In the genomic region with DNA sequence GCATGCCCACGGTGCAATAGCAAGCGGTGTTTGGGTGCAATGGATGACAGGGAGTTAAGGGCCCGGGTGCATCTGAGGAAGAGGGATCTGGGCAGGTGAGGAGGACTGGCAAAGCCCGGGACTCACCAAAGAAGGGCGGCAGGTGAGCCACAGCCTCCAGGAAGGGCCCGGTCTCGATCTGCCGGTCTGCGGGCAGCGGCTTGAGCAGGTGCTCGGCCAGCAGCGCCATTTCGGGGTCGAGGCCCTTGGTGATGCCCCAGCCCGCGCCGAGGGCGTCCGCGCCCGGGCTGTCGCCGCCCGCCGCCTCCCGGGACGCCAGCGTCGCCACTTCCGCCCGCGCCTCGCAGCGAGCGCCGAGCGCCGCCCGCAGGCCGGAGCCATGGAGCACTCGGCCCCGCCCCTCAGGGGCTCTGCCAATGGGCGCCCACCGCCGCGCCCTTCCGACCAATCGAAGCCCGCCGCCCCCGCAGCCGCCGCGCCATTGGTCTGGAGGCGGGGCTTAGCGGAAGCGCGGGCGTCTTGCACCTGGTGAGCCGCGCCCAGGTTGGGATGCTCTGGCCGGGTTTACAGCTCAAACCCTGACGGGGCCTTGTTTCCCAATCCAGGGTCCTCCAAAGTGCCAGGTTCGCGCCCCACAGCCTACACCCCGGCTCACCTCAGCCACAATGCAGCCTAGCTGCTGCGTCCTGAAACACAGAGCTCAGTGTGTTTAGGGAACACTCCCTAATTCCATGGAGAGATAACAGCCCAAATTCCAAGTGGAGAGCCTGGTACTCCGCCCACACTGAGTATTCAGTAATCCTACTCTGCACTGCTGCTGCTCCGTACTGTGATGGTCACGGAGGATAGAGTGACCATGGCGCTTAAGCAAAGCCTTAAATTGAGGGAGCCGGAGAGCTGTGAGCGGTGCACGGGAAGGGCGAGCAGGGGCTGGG, we compare ENCODE assay signal across 7 mouse cellular contexts. TPM values are rescaled to one million over a fixed set of nuclear protein-coding genes. Genes with fewer than 3 reads are reported as not detected.
DNase-seq lines count a peak whose midpoint lies in the region; ATAC-seq lines count a peak whose summit lies in the region.

A gene (minus strand): TSS at position 352 of the 935 bp plus-strand sequence.

- H3K4me1 ChIP-seq in embryonic facial prominence, embryonic 11.5 days (ENCODE audit: control insufficient read depth, insufficient read depth, low read length), result peaks cover 3% of the 10 kb centered on the region; the same call in 1 of the 2 replicates
- peaks cover 9% of the 10 kb centered on the region for H3K4me1 ChIP-seq in limb, embryonic 11.5 days (ENCODE audit: control insufficient read depth, insufficient read depth, low read length)
- H3K4me1 ChIP-seq in midbrain, embryonic 14.5 days (ENCODE audit: control insufficient read depth, insufficient read depth, low read length), result peaks cover 13% of the 10 kb centered on the region

- H3K9ac ChIP-seq in embryonic facial prominence, embryonic 11.5 days (replicated peaks; ENCODE audit: low read length), result peak within 1 kb of the TSS; percentile 76
- H3K9ac ChIP-seq in limb, embryonic 11.5 days (ENCODE audit: low read length), result peak within 1 kb of the TSS; percentile 78
- peak within 1 kb of the TSS; percentile 87 for H3K9ac ChIP-seq in midbrain, embryonic 14.5 days (replicated peaks; ENCODE audit: low read length)

- peak within 1 kb of the TSS; percentile 92 for H3K4me2 ChIP-seq in embryonic facial prominence, embryonic 11.5 days (ENCODE audit: low read depth, low read length)
- peak within 1 kb of the TSS; percentile 94 for H3K4me2 ChIP-seq in limb, embryonic 11.5 days (ENCODE audit: low read depth, severe bottlenecking)
- H3K4me2 ChIP-seq in midbrain, embryonic 14.5 days (ENCODE audit: low read length), result peak within 1 kb of the TSS; percentile 85

- H3K27me3 ChIP-seq in embryonic facial prominence, embryonic 11.5 days (ENCODE audit: control insufficient read depth, insufficient read depth, low read length), result no peaks in the 10 kb centered on the region
- no peaks in the 10 kb centered on the region for H3K27me3 ChIP-seq in limb, embryonic 11.5 days (ENCODE audit: control insufficient read depth, insufficient read depth, low read length)
- no peaks in the 10 kb centered on the region for H3K27me3 ChIP-seq in midbrain, embryonic 14.5 days (ENCODE audit: control insufficient read depth, insufficient read depth, low read length)

- H3K9me3 ChIP-seq in embryonic facial prominence, embryonic 11.5 days (replicated peaks; ENCODE audit: control insufficient read depth, low read length), result no peaks in the 10 kb centered on the region
- no peaks in the 10 kb centered on the region for H3K9me3 ChIP-seq in limb, embryonic 11.5 days (ENCODE audit: control insufficient read depth, low read length)
- no peaks in the 10 kb centered on the region for H3K9me3 ChIP-seq in midbrain, embryonic 14.5 days (ENCODE audit: control insufficient read depth, low read length)

- H3K36me3 ChIP-seq in embryonic facial prominence, embryonic 11.5 days (replicated peaks; ENCODE audit: control insufficient read depth, insufficient read depth, low read depth, low read length), result no peaks in the 10 kb centered on the region
- H3K36me3 ChIP-seq in limb, embryonic 11.5 days (ENCODE audit: control insufficient read depth, insufficient read depth, low read length), result no peaks in the 10 kb centered on the region
- H3K36me3 ChIP-seq in midbrain, embryonic 14.5 days (ENCODE audit: control insufficient read depth, insufficient read depth, low read length), result no peaks in the 10 kb centered on the region

- peak; percentile 96 for DNase-seq in adrenal gland, postnatal 14 days
- DNase-seq in embryonic facial prominence, embryonic 11.5 days (ENCODE audit: low spot score), result peak; percentile 96
- peak; percentile 99 for DNase-seq in heart, adult 11 months
- DNase-seq in kidney, adult 18-20 months, result peak; percentile 92
- peak; percentile 92 for DNase-seq in limb, embryonic 11.5 days (ENCODE audit: low spot score)
- DNase-seq in midbrain, embryonic 14.5 days, result peak; percentile 98
- DNase-seq in spleen, adult 18-20 months, result peak; percentile 90 to 94

- WGBS in embryonic facial prominence, embryonic 11.5 days, result 5% methylated on average over 49 of the region's 75 CpGs
- WGBS in limb, embryonic 11.5 days, result 4% methylated on average over 70 of the region's 75 CpGs
- WGBS in midbrain, embryonic 14.5 days, result 4% methylated on average over 74 of the region's 75 CpGs

- peak within 1 kb of the TSS; percentile 76 for H3K4me3 ChIP-seq in embryonic facial prominence, embryonic 11.5 days (ENCODE audit: low read depth, low read length)
- peak within 1 kb of the TSS; percentile 71 for H3K4me3 ChIP-seq in limb, embryonic 11.5 days (ENCODE audit: low read depth, low read length)
- H3K4me3 ChIP-seq in midbrain, embryonic 14.5 days (replicated peaks; ENCODE audit: low read depth, low read length), result peak within 1 kb of the TSS; percentile 76

- H3K27ac ChIP-seq in embryonic facial prominence, embryonic 11.5 days (replicated peaks; ENCODE audit: low read depth, low read length), result no peak within 1 kb of the TSS
- no peak within 1 kb of the TSS for H3K27ac ChIP-seq in limb, embryonic 11.5 days (replicated peaks; ENCODE audit: low read depth, low read length)
- H3K27ac ChIP-seq in midbrain, embryonic 14.5 days (replicated peaks; ENCODE audit: low read depth, low read length), result 0 out of 2 replicates have a peak within 1 kb of the TSS, but pooled peaks have one; percentile 20

- peak; percentile 94 for ATAC-seq in embryonic facial prominence, embryonic 11.5 days (replicated peaks; ENCODE audit: insufficient number of reproducible peaks, low FRiP score, low TSS enrichment, low read depth)
- ATAC-seq in limb, embryonic 11.5 days (ENCODE audit: insufficient number of reproducible peaks, low FRiP score, low TSS enrichment, low read depth), result peak; percentile 90
- ATAC-seq in midbrain, embryonic 14.5 days (ENCODE audit: low FRiP score, low TSS enrichment), result peak; percentile 97

RNA-seq across cellular contexts. Expression of the gene that starts here (rescaled TPM):
- 39.2 and 41.7 TPM in 2 replicates for total RNA-seq in adrenal gland, postnatal 14 days (2021)
- 57.3 and 59.3 TPM in 2 replicates for polyA plus RNA-seq in embryonic facial prominence, embryonic 11.5 days (2014; fragmentation: Nextera tagmentation; extraction: Ambion mirVana)
- 69.0 and 73.9 TPM in 2 replicates for polyA plus RNA-seq in limb, embryonic 11.5 days (2014; fragmentation: Nextera tagmentation; extraction: Ambion mirVana)
- polyA plus RNA-seq in midbrain, embryonic 14.5 days (2014; fragmentation: Nextera tagmentation; extraction: Ambion mirVana), result 27.6 and 30.4 TPM in 2 replicates
